ENCODE assay signal across 13 mouse cellular contexts in the genomic region with DNA sequence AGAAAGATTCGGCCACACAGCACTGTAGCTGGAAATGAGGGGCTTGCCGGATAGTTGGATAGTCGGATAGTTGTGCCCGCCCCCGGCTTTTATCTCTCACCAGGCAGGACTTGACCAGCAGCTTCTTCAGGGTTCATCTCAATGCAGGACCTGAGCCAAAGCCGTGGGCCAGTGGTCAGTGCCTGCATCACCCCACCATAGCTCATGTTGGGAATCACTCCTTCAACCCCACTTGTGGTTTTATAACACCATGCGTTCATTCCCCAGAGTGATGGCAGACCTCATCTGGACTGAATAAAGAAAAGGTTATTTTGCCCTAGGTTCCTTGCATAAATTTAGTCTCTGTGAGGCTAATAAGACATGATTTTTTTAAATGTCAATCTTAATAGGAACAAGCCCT. TPM values are rescaled to one million over a fixed set of nuclear protein-coding genes. Genes with fewer than 3 reads are reported as not detected.
DNase-seq lines count a peak whose midpoint lies in the region; ATAC-seq and TF ChIP-seq lines count a peak whose summit lies in the region.
"Had no signal": no experiment of that assay in that cellular context is flagged by ENCODE, and none has a peak within 500 bp of the region (broad histone marks: within the 10 kb centered on the region; RNA-seq: fewer than 3 reads in every experiment).

No protein-coding gene starts in this region.

- no peaks in the 10 kb centered on the region for H3K27me3 ChIP-seq in hindbrain, embryonic 12.5 days
- no peaks in the 10 kb centered on the region for H3K27me3 ChIP-seq in hindbrain, postnatal 0 days (ENCODE audit: insufficient read depth, low read length)
- no peaks in the 10 kb centered on the region for H3K27me3 ChIP-seq in embryonic facial prominence, embryonic 10.5 days (replicated peaks; ENCODE audit: low read depth, poor library complexity, severe bottlenecking)
- no peaks in the 10 kb centered on the region for H3K27me3 ChIP-seq in embryonic facial prominence, embryonic 14.5 days (replicated peaks; ENCODE audit: control insufficient read depth, insufficient read depth, low read length)
- no peaks in the 10 kb centered on the region for H3K27me3 ChIP-seq in midbrain, embryonic 16.5 days (ENCODE audit: control insufficient read depth, insufficient read depth, low read depth, low read length)

- DNase-seq in hindbrain, postnatal 0 days (ENCODE audit: low spot score) = no peak
- peak; percentile 31 for DNase-seq in embryonic facial prominence, embryonic 10.5 days (ENCODE audit: low spot score)
- DNase-seq in embryonic facial prominence, embryonic 14.5 days (ENCODE audit: low spot score) = no peak
- no peak for DNase-seq in frontal cortex, postnatal 25 days (ENCODE audit: low spot score in 2 of 2)
- DNase-seq in right cerebral cortex, postnatal 25 days = no peak
- DNase-seq: adrenal gland, postnatal 14 days; heart, adult 18-20 months; heart, postnatal 4 days; kidney, postnatal 4 days; left cerebral cortex, postnatal 4 days had no signal

- H3K4me3 ChIP-seq in hindbrain, embryonic 12.5 days = no peak overlapping the region
- H3K4me3 ChIP-seq in hindbrain, postnatal 0 days (ENCODE audit: low read length) = no peak overlapping the region
- H3K4me3 ChIP-seq in embryonic facial prominence, embryonic 10.5 days = no peak overlapping the region
- no peak overlapping the region for H3K4me3 ChIP-seq in embryonic facial prominence, embryonic 14.5 days (ENCODE audit: low read depth, low read length)
- no peak overlapping the region for H3K4me3 ChIP-seq in midbrain, embryonic 16.5 days (ENCODE audit: low read depth, low read length)

- 38% methylated on average over 7 of the region's 7 CpGs for WGBS in hindbrain, embryonic 12.5 days
- 37% methylated on average over 7 of the region's 7 CpGs for WGBS in hindbrain, postnatal 0 days
- WGBS in embryonic facial prominence, embryonic 10.5 days = 37% methylated on average over 7 of the region's 7 CpGs
- WGBS in embryonic facial prominence, embryonic 14.5 days = 27% methylated on average over 7 of the region's 7 CpGs
- WGBS in midbrain, embryonic 16.5 days = 44% methylated on average over 7 of the region's 7 CpGs

- no peak for ATAC-seq in hindbrain, embryonic 12.5 days (ENCODE audit: low FRiP score)
- ATAC-seq in hindbrain, postnatal 0 days = no peak
- ATAC-seq in embryonic facial prominence, embryonic 14.5 days (ENCODE audit: low read depth) = no peak
- no peak for ATAC-seq in midbrain, embryonic 16.5 days
- ATAC-seq: intestine, postnatal 0 days had no signal

- H3K9me3 ChIP-seq in hindbrain, embryonic 12.5 days (replicated peaks) = no peaks in the 10 kb centered on the region
- no peaks in the 10 kb centered on the region for H3K9me3 ChIP-seq in hindbrain, postnatal 0 days (ENCODE audit: low read length)
- H3K9me3 ChIP-seq in embryonic facial prominence, embryonic 10.5 days = no peaks in the 10 kb centered on the region
- no peaks in the 10 kb centered on the region for H3K9me3 ChIP-seq in embryonic facial prominence, embryonic 14.5 days (ENCODE audit: control insufficient read depth, low read length)
- no peaks in the 10 kb centered on the region for H3K9me3 ChIP-seq in midbrain, embryonic 16.5 days (replicated peaks; ENCODE audit: control insufficient read depth, low read length, poor library complexity, severe bottlenecking)

- TF ChIP-seq CTCF in hindbrain, postnatal 0 days (IDR thresholded peaks at IDR 0.05; ENCODE audit: low read depth) = no peak

- H3K36me3 ChIP-seq in hindbrain, embryonic 12.5 days = peaks cover 5% of the 10 kb centered on the region; the same call in 1 of the 2 replicates
- no peaks in the 10 kb centered on the region for H3K36me3 ChIP-seq in hindbrain, postnatal 0 days (ENCODE audit: insufficient read depth, low read length)
- peaks cover 49% of the 10 kb centered on the region for H3K36me3 ChIP-seq in embryonic facial prominence, embryonic 10.5 days (replicated peaks)
- H3K36me3 ChIP-seq in embryonic facial prominence, embryonic 14.5 days (ENCODE audit: control insufficient read depth, insufficient read depth, low read length) = peaks cover 8% of the 10 kb centered on the region; the same call in 1 of the 2 replicates
- no peaks in the 10 kb centered on the region for H3K36me3 ChIP-seq in midbrain, embryonic 16.5 days (ENCODE audit: control insufficient read depth, insufficient read depth, low read length)

- peak overlapping the region; percentile 40 for H3K27ac ChIP-seq in hindbrain, embryonic 12.5 days
- H3K27ac ChIP-seq in hindbrain, postnatal 0 days = no peak overlapping the region; the same call in 1 of the 2 replicates
- H3K27ac ChIP-seq in embryonic facial prominence, embryonic 10.5 days (replicated peaks) = peak overlapping the region; percentile 63
- peak overlapping the region; percentile 71 for H3K27ac ChIP-seq in embryonic facial prominence, embryonic 14.5 days (replicated peaks; ENCODE audit: low read depth, low read length)
- H3K27ac ChIP-seq in midbrain, embryonic 16.5 days (ENCODE audit: low read length) = 0 out of 2 replicates have a peak overlapping the region, but pooled peaks have one; percentile 7

- no peak overlapping the region for H3K4me2 ChIP-seq in hindbrain, embryonic 12.5 days (replicated peaks)
- H3K4me2 ChIP-seq in hindbrain, postnatal 0 days (ENCODE audit: low read depth, low read length) = no peak overlapping the region
- H3K4me2 ChIP-seq in embryonic facial prominence, embryonic 14.5 days (ENCODE audit: low read depth, low read length) = no peak overlapping the region
- H3K4me2 ChIP-seq in midbrain, embryonic 16.5 days (ENCODE audit: low read length) = no peak overlapping the region

- H3K4me1 ChIP-seq in hindbrain, embryonic 12.5 days = peaks cover 65% of the 10 kb centered on the region
- peaks cover 8% of the 10 kb centered on the region for H3K4me1 ChIP-seq in hindbrain, postnatal 0 days (ENCODE audit: insufficient read depth, low read length)
- peaks cover 91% of the 10 kb centered on the region for H3K4me1 ChIP-seq in embryonic facial prominence, embryonic 10.5 days
- H3K4me1 ChIP-seq in embryonic facial prominence, embryonic 14.5 days (ENCODE audit: control insufficient read depth, insufficient read depth, low read length) = peaks cover 26% of the 10 kb centered on the region
- H3K4me1 ChIP-seq in midbrain, embryonic 16.5 days (ENCODE audit: control insufficient read depth, insufficient read depth, low read length) = peaks cover 20% of the 10 kb centered on the region

- no peak overlapping the region for H3K9ac ChIP-seq in hindbrain, embryonic 12.5 days
- no peak overlapping the region for H3K9ac ChIP-seq in hindbrain, postnatal 0 days (replicated peaks; ENCODE audit: low read length)
- peak overlapping the region; percentile 39; the same call in 1 of the 2 replicates for H3K9ac ChIP-seq in embryonic facial prominence, embryonic 14.5 days (ENCODE audit: low read depth, low read length)
- H3K9ac ChIP-seq in midbrain, embryonic 16.5 days (ENCODE audit: low read depth, low read length) = peak overlapping the region; percentile 44

RNA-seq across cellular contexts. Expression of gene Foxk1, which starts 9.1 kb away (rescaled TPM):
- 7.9 and 8.8 TPM in 2 replicates for polyA plus RNA-seq in hindbrain, embryonic 12.5 days (2016; fragmentation: Nextera tagmentation; extraction: Ambion mirVana)
- total RNA-seq in hindbrain, postnatal 0 days (2014; rRNA removed) = 23.3 and 24.0 TPM in 2 replicates
- polyA plus RNA-seq in hindbrain, postnatal 0 days (2015; fragmentation: Nextera tagmentation; extraction: Ambion mirVana) = 4.6 and 6.0 TPM in 2 replicates
- 4.8 and 5.1 TPM in 2 replicates for polyA plus RNA-seq in embryonic facial prominence, embryonic 10.5 days (2016; fragmentation: Nextera tagmentation; extraction: Ambion mirVana)
- polyA plus RNA-seq in embryonic facial prominence, embryonic 14.5 days (2014; fragmentation: Nextera tagmentation; extraction: Ambion mirVana) = 5.6 and 7.5 TPM in 2 replicates
- 6.0 and 6.7 TPM in 2 replicates for polyA plus RNA-seq in midbrain, embryonic 16.5 days (2015; fragmentation: Nextera tagmentation; extraction: Ambion mirVana)

RNA-seq across cellular contexts. Expression of gene Ap5z1, which starts 53.4 kb away (rescaled TPM):
- 14.9 and 15.6 TPM in 2 replicates for polyA plus RNA-seq in hindbrain, embryonic 12.5 days (2016; fragmentation: Nextera tagmentation; extraction: Ambion mirVana)
- total RNA-seq in hindbrain, postnatal 0 days (2014; rRNA removed) = 12.8 and 22.1 TPM in 2 replicates
- polyA plus RNA-seq in hindbrain, postnatal 0 days (2015; fragmentation: Nextera tagmentation; extraction: Ambion mirVana) = 7.5 and 7.9 TPM in 2 replicates
- 14.1 and 14.8 TPM in 2 replicates for polyA plus RNA-seq in embryonic facial prominence, embryonic 10.5 days (2016; fragmentation: Nextera tagmentation; extraction: Ambion mirVana)
- 8.7 and 10.6 TPM in 2 replicates for polyA plus RNA-seq in embryonic facial prominence, embryonic 14.5 days (2014; fragmentation: Nextera tagmentation; extraction: Ambion mirVana)
- 12.2 and 14.1 TPM in 2 replicates for polyA plus RNA-seq in midbrain, embryonic 16.5 days (2015; fragmentation: Nextera tagmentation; extraction: Ambion mirVana)

Comparison
In these comparisons a context has a peak if more than half of its experiments do, and no peak if none do; other contexts are left out.
1. H3K9ac ChIP-seq: peak in embryonic facial prominence, embryonic 14.5 days (single experiment) and midbrain, embryonic 16.5 days (single experiment); none in hindbrain, embryonic 12.5 days (single experiment) and hindbrain, postnatal 0 days (single experiment).